Mouse (Mus musculus): ENCODE measurements at regions not wholly inside any gene's neighbourhood (a gene's known extent, or its start where the extent isn't known, plus 50 kb on each side); places are given as distances from the start of the nearest gene placed in this dataset.
A peak's percentile ranks its signal among the peaks of the same experiment; 100 is the strongest.
"Not testable (repeated sequence)": the region's sequence is repeated elsewhere in the genome, so short reads cannot be mapped to it uniquely, and the experiment has no call there.

DNA sequence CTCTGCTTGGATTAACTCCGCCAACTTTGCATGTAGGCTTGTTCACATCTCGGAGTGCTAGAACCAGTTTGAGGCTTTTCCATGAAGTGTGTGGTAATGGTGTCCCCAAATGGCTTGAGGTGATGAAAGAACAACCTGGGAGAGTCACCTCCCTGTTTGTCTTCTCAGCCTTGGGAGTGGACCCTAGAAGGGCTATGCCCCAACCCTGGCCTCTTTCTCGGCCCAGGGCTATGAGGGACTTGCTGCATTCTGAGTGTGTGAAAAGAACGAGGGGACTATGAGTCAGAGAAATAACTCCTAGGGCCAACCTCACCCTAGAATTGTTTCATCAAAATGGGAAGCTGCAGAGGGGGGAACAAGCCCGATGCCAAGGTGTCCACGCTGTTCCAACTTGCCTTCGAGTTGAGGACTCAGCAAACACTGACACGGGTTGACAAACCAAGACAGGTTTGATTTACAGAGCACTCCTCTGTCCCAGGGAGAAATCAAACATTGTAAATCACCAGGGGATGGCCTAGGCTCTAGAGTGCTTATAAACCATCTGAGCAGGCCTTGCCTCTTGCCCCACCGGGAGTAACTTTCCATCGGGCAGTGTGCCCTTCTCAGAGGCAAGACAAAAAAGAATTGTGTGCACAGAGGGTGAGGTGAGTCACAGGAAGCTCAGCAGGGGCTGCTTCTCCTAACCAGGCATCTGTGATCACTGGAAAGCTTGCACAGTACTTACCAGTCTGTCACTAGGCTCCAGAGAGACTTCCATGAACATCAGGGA is 186.3 kb upstream of the Tmem45b start:
- no peak for DNase-seq

GRCm38 (mm10) chr9:31649073-31649472 is 184.8 kb upstream of the Tmem45b start:
- no peak for DNase-seq

GRCm38 (mm10) chr9:31648551-31648950 is 184.3 kb upstream of the Tmem45b start:
- no peak for DNase-seq

GRCm38 (mm10) chr9:31645114-31645513 is 180.9 kb upstream of the Tmem45b start:
- peak; percentile 26 to 36 for DNase-seq

GRCm38 (mm10) chr9:31644106-31644505 is 179.8 kb upstream of the Tmem45b start:
- no peak for DNase-seq

DNA sequence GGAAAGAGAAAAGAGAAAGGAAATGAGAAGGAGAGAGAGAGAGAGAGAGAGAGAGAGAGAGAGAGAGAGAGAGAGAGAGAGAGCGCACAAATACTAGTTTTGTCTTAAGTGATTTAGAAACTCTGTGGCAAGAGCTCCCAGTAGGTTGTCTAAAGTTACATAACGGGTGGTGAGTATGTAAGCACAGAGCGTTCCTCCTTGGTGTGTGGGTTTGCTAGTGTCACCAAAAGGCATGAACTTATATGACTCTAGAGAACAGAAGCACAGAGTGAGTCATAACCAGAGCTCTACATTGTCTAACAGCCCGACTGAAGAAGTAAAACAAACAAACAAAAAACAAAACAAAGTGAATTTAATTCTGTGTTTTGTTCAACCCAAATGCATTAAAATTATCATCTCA is 177.9 kb upstream of the Tmem45b start:
- no peak for DNase-seq

GRCm38 (mm10) chr9:31628291-31628690 is 164.0 kb upstream of the Tmem45b start:
- DNase-seq = no peak

- DNase-seq = not testable (repeated sequence)
Observed at GRCm38 (mm10) chr9:31621553-31621952, 157.3 kb upstream of the Tmem45b start.

GRCm38 (mm10) chr9:31619344-31619743 is 155.1 kb upstream of the Tmem45b start:
- DNase-seq = no peak

DNA sequence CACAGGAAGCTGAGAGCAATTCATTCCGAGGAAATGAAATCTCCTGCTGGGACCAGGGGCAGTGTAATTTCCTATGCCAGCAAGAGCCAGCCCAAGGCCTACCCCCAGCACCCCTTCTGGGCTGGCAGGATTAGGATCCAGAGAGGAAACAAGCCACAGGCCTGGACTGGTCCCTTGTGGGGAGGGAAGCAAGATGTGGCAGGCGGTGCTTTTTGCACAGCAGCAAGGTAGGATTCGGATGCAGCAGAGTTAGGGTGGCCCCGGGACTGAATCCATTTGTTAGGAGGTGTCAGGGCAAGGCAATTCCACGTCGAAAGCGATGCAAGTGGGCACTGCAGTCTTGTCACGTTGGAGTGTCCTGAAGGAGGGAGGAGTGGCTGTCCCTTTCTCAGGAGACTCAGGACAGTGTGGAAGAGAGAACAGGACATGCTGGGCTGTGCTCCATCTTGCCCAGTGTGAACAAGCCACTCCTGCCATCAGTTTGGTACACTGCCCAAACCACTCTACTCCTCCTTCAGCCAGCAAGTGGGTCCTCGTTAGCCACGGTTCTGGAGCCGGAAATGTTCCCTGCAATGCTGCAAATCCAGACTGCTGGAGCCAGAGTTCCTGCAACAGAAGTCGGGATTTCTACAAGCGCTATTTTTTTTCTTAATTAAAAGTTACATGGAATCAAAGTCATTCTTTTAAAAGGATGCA is 150.1 kb upstream of the Tmem45b start:
- DNase-seq = no peak

DNA sequence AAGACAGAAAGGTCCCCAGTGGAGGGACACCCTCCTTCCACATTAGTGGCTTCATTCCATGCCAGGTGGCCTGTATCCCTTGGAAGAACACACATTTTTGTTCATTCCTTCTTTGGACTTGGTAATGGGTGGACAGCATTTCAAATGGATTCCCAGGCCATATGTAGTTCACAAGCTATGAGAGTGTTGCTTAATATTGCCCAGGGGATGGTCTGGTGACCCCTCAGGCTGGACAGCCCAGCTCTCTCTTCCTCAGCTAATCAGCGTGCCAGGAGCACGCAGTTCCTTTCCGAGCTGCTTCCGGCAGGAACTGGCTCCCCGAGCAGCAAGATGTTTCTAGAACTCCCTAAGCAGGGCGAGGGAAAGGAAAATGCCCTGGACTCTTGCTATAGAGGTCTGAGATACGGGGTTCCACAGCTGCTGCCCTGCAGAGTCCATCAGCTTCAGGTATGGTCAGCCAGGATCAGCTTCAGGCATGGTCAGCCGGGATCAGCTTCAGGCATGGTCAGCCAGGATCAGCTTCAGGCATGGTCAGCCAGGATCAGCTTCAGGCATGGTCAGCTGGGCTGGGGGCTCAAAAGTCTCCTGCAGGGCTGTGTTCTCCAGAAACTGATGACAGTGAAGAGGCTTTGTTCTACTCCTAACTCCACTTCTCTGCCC is 146.9 kb upstream of the Tmem45b start:
- peak in 1 of 2 experiments; percentile 53 for DNase-seq

GRCm38 (mm10) chr9:31610631-31611030 is 146.4 kb upstream of the Tmem45b start:
- no peak for DNase-seq

DNA sequence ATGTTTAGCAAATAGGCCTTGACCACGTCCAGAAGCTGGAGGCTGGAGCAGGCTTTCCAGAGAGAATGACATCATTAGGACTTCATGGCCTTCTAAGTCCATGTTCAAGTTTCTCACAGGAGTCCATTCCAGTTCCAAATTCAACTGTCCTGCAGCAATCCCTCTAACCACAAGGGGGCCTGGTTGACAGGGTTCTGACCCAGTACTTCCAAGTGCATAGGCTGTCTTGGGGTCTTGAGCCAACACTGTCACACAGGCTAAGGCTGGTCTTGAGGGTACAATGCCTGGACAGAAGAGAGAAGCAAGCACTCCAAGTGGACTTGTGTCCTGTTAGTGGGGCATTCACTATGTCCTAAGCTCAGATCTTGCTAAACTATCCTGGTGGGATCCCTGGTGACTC is 145.9 kb upstream of the Tmem45b start:
- DNase-seq = peak; percentile 34 to 61

DNA sequence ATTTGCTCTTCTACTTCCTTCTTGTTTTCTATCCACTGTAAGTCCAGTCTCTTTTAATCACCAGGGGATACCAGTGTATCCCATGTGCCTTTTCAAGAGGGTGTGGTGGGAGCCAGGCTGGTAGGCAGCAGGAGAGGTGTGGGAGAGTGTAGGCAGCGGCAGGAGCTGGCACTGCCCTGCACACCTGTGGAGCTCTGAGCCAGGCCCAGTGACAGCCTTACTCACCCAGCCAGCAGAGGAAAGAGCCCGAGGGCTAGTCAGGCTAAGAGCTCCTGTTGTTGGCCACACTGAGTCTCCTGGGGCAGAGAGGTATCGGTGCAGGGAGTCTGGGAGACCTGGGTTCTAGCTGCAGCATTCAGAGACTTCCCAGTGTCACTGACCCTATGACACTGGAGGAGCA is 145.5 kb upstream of the Tmem45b start:
- DNase-seq = no peak

- no peak for DNase-seq
Observed at GRCm38 (mm10) chr9:31608084-31608870, 144.0 kb upstream of the Tmem45b start.

- no peak for DNase-seq
Observed at GRCm38 (mm10) chr9:31606936-31607335, 142.7 kb upstream of the Tmem45b start.

- DNase-seq = no peak
Observed at GRCm38 (mm10) chr9:31604497-31605090, 140.3 kb upstream of the Tmem45b start.

GRCm38 (mm10) chr9:31602707-31603106 is 138.4 kb upstream of the Tmem45b start:
- no peak for DNase-seq

DNA sequence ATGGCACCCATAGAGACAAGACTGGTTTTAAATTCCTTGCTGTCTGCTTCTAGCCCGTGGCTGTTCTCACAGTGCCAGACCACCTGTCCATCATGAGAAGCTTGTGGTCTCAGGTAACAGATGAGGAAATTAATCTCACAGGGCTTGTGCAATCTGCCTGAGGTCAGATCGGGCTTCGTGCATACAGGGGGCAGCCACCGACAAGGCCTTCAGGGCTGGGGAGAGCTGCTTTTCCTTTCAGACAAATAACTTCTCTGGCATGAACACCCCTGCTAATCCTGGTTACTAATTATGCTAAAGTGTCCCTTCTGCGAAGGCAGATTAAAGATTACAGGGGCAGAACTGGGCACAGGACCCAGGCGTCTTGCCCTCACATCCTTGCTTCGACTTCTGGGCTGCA is 130.8 kb upstream of the Tmem45b start:
- no peak for DNase-seq

DNA sequence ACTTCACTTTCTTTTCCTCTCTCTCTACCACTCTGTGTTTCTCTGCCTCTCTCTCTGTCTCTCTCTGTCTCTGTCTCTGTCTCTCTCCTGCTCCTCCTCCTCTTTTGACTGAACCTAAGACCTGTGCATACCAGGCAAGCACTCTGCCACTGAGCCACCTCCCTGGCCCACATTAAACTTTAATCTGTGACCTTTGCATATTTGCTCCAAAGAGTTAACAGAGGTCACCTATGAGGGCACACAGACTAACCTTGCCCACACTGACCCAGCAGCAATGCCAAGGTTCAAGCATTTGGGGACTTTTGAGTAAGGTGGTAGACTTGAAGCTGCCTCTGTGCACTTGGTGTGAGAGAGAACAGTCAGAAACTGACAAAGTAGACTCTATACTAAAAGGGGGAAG is 123.4 kb upstream of the Tmem45b start:
- no peak for DNase-seq

- DNase-seq = no peak
Observed at GRCm38 (mm10) chr9:31583983-31584382, 119.7 kb upstream of the Tmem45b start.

GRCm38 (mm10) chr9:31582947-31583346 is 118.7 kb upstream of the Tmem45b start:
- no peak for DNase-seq
